Mouse (Mus musculus) cortical plate, adult 2 months (tissue): Measurements from ENCODE around the gene Pcgf6.

Source experiments
- CTCF ChIP-seq: fragments of 200-500 bp; IDR thresholded peaks from 2 replicates; pipeline ENCODE4 v1.5.1; 2011; ENCODE audit warnings: mild to moderate bottlenecking, control low read depth, low read length; ENCODE audit not compliant: insufficient read depth; ENCODE audit errors: extremely low read depth
- POLR2A ChIP-seq: fragments of 200-500 bp; IDR thresholded peaks from 2 replicates; pipeline ENCODE4 v1.6.1; 2011; ENCODE audit warnings: mild to moderate bottlenecking, low read length, control low read depth; ENCODE audit not compliant: insufficient read depth; ENCODE audit errors: extremely low read depth

DNA sequence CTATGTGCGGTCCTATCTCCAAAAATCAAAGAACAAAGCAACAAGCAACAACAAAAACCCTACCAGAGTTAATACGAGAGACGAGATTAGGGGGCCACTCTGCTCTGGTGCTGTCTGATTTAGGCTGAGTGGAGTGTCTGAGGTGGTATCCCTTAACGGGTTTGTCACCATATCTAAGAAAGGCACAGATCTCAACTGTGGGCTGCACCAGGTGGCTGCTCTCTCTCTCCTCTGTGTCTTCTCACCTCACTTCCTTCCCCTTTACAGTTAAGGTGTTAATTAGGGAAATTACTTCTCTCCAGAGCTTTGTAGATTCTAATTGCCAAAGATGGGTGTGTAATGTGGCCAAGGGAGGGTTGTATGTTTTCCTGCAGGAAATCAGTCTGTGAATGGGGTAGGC lies 28.0 kb downstream of the Pcgf6 start:
- TF ChIP-seq CTCF (no peak), POLR2A (no peak)
